ENCODE assay signal across 20 mouse cellular contexts in the genomic region with DNA sequence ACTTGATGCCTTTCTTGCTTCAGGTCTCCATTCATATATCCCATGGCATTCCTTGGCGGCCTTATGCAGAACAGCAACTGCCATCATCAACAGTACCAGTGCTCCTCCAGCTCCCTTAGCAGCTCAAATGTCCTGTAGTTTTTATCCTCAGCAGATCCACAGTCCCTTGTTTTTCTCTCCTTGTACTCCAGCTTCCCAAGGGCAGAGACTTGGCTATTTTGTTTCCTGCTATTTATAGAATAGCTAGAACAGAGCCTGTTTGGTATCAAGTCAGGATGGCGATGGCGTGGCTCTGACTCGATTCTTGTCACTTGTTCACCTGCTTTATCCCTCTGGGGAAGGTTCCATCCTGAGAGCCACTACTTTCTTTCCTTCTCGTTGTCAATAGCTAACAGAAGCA. TPM values are rescaled to one million over a fixed set of nuclear protein-coding genes. Genes with fewer than 3 reads are reported as not detected.
A peak's percentile ranks its signal among the peaks of the same experiment; 100 is the strongest.
DNase-seq lines count a peak whose midpoint lies in the region; ATAC-seq and TF ChIP-seq lines count a peak whose summit lies in the region.
"Had no signal": no experiment of that assay in that cellular context is flagged by ENCODE, and none has a peak within 500 bp of the region (broad histone marks: within the 10 kb centered on the region; RNA-seq: fewer than 3 reads in every experiment).

No protein-coding gene starts in this region.

- no peak for TF ChIP-seq EP300 in heart, adult 2 months (IDR thresholded peaks at IDR 0.05; ENCODE audit: insufficient read depth, low read depth, low read length)

- no peaks in the 10 kb centered on the region for H3K27me3 ChIP-seq in heart, adult 2 months (ENCODE audit: control insufficient read depth, insufficient read depth, low read length)
- H3K27me3 ChIP-seq in heart, embryonic 12.5 days (replicated peaks): no peaks in the 10 kb centered on the region
- H3K27me3 ChIP-seq in heart, embryonic 14.5 days (ENCODE audit: control insufficient read depth, insufficient read depth, low read length): no peaks in the 10 kb centered on the region
- no peaks in the 10 kb centered on the region for H3K27me3 ChIP-seq in midbrain, embryonic 11.5 days (ENCODE audit: control insufficient read depth, insufficient read depth, low read length)
- H3K27me3 ChIP-seq in hindbrain, embryonic 13.5 days: no peaks in the 10 kb centered on the region
- H3K27me3 ChIP-seq: embryonic facial prominence, embryonic 15.5 days; hindbrain, embryonic 12.5 days had no signal

- no peak overlapping the region for H3K4me2 ChIP-seq in heart, embryonic 12.5 days
- no peak overlapping the region for H3K4me2 ChIP-seq in heart, embryonic 14.5 days (ENCODE audit: low read length)
- no peak overlapping the region for H3K4me2 ChIP-seq in midbrain, embryonic 11.5 days
- no peak overlapping the region for H3K4me2 ChIP-seq in hindbrain, embryonic 13.5 days
- H3K4me2 ChIP-seq: embryonic facial prominence, embryonic 15.5 days; hindbrain, embryonic 12.5 days had no signal

- 59% methylated on average over 5 of the region's 5 CpGs for WGBS in heart, adult 2 months
- WGBS in heart, embryonic 12.5 days: 51% methylated on average over 5 of the region's 5 CpGs
- 30% methylated on average over 5 of the region's 5 CpGs for WGBS in heart, embryonic 14.5 days
- 92% methylated on average over 5 of the region's 5 CpGs for WGBS in midbrain, embryonic 11.5 days
- WGBS in hindbrain, embryonic 13.5 days: 96% methylated on average over 5 of the region's 5 CpGs

- peak in 1 of 2 experiments; percentile 14 for DNase-seq in heart, adult 2 months
- no peak for DNase-seq in heart, postnatal 25 days (ENCODE audit: low spot score)
- no peak for DNase-seq in midbrain, embryonic 11.5 days (ENCODE audit: low spot score, missing footprints)
- DNase-seq: adrenal gland, adult 2 months; adrenal gland, postnatal 36 days; cerebellum, adult 11 months; cerebellum, adult 8-10 months; cerebellum, postnatal 14 days; embryo, embryonic 11 days; kidney, adult 11 months; kidney, adult 9 months had no signal

- H3K9me3 ChIP-seq in heart, embryonic 12.5 days (replicated peaks): 0 out of 2 replicates have a peak, but pooled peaks cover 1% of the 10 kb centered on the region
- peaks cover 4% of the 10 kb centered on the region; the same call in 1 of the 2 replicates for H3K9me3 ChIP-seq in heart, embryonic 14.5 days (ENCODE audit: control insufficient read depth, low read length)
- no peaks in the 10 kb centered on the region for H3K9me3 ChIP-seq in midbrain, embryonic 11.5 days (ENCODE audit: control insufficient read depth, low read length)
- no peaks in the 10 kb centered on the region for H3K9me3 ChIP-seq in hindbrain, embryonic 13.5 days
- H3K9me3 ChIP-seq: embryonic facial prominence, embryonic 15.5 days; hindbrain, embryonic 12.5 days had no signal

- H3K27ac ChIP-seq in heart, adult 2 months: peak overlapping the region; percentile 81
- peak overlapping the region; percentile 44 for H3K27ac ChIP-seq in heart, embryonic 12.5 days (ENCODE audit: poor library complexity, severe bottlenecking)
- peak overlapping the region; percentile 60 to 74 for H3K27ac ChIP-seq in heart, embryonic 14.5 days (replicated peaks in 1 of 2; ENCODE audit: control insufficient read depth in 1 of 2, insufficient read depth in 1 of 2, low read depth in 2 of 2, low read length in 2 of 2)
- H3K27ac ChIP-seq in midbrain, embryonic 11.5 days (ENCODE audit: low read depth, low read length): no peak overlapping the region
- H3K27ac ChIP-seq in hindbrain, embryonic 13.5 days: no peak overlapping the region
- H3K27ac ChIP-seq: embryonic facial prominence, embryonic 15.5 days; forebrain, embryonic 10.5 days; hindbrain, embryonic 12.5 days; hindbrain, postnatal 0 days had no signal

- H3K36me3 ChIP-seq in heart, adult 2 months (ENCODE audit: control insufficient read depth, insufficient read depth, low read length): no peaks in the 10 kb centered on the region; the same call in 1 of the 2 replicates
- no peaks in the 10 kb centered on the region for H3K36me3 ChIP-seq in heart, embryonic 12.5 days
- no peaks in the 10 kb centered on the region for H3K36me3 ChIP-seq in heart, embryonic 14.5 days (ENCODE audit: control insufficient read depth, insufficient read depth, low read length)
- H3K36me3 ChIP-seq in midbrain, embryonic 11.5 days (ENCODE audit: control insufficient read depth, insufficient read depth, low read length): no peaks in the 10 kb centered on the region
- no peaks in the 10 kb centered on the region for H3K36me3 ChIP-seq in hindbrain, embryonic 13.5 days
- H3K36me3 ChIP-seq: embryonic facial prominence, embryonic 15.5 days; forebrain, embryonic 10.5 days; hindbrain, embryonic 12.5 days had no signal

- peaks cover 18% of the 10 kb centered on the region for H3K4me1 ChIP-seq in heart, adult 2 months (ENCODE audit: control insufficient read depth, insufficient read depth, low read length)
- peaks cover 38% of the 10 kb centered on the region for H3K4me1 ChIP-seq in heart, embryonic 12.5 days (replicated peaks)
- H3K4me1 ChIP-seq in heart, embryonic 14.5 days (ENCODE audit: control insufficient read depth in 2 of 2, insufficient read depth in 2 of 2, low read length in 2 of 2): peaks cover 26 to 37% of the 10 kb centered on the region in 2 experiments
- H3K4me1 ChIP-seq in midbrain, embryonic 11.5 days (ENCODE audit: control insufficient read depth, insufficient read depth, low read length): peaks cover 15% of the 10 kb centered on the region; the same call in 1 of the 2 replicates
- peaks cover 20% of the 10 kb centered on the region for H3K4me1 ChIP-seq in hindbrain, embryonic 13.5 days (replicated peaks)

- no peaks in the 10 kb centered on the region for H3K79me2 ChIP-seq in heart, adult 2 months (replicated peaks; ENCODE audit: control insufficient read depth, insufficient read depth, low read length)

- no peak overlapping the region for H3K9ac ChIP-seq in heart, adult 2 months (ENCODE audit: low read depth, low read length)
- H3K9ac ChIP-seq in heart, embryonic 12.5 days: no peak overlapping the region
- H3K9ac ChIP-seq in heart, embryonic 14.5 days (ENCODE audit: low read length): no peak overlapping the region
- no peak overlapping the region for H3K9ac ChIP-seq in midbrain, embryonic 11.5 days (ENCODE audit: low read length)
- H3K9ac ChIP-seq in hindbrain, embryonic 13.5 days: no peak overlapping the region
- H3K9ac ChIP-seq: embryonic facial prominence, embryonic 15.5 days; hindbrain, embryonic 12.5 days had no signal

- no peak for ATAC-seq in heart, embryonic 12.5 days (ENCODE audit: insufficient number of reproducible peaks, low FRiP score)
- ATAC-seq in heart, embryonic 14.5 days (ENCODE audit: insufficient number of reproducible peaks, insufficient read depth, low FRiP score, low read depth): no peak
- ATAC-seq in midbrain, embryonic 11.5 days (ENCODE audit: low FRiP score): no peak
- no peak for ATAC-seq in hindbrain, embryonic 13.5 days (ENCODE audit: low FRiP score)
- ATAC-seq: forebrain, embryonic 14.5 days; hindbrain, postnatal 0 days had no signal

- intact Hi-C loops in heart, adult 2 months (cut with DNase I): no loop called here
- intact Hi-C loops in heart, postnatal 25 days (cut with DNase I): no loop called here

- no peak for TF ChIP-seq POLR2A in heart, adult 2 months (IDR thresholded peaks at IDR 0.05; ENCODE audit: insufficient read depth, low read depth, low read length)

- no peak for TF ChIP-seq CTCF in heart, adult 2 months (IDR thresholded peaks at IDR 0.05)

- no peak overlapping the region for H3K4me3 ChIP-seq in heart, adult 2 months
- no peak overlapping the region for H3K4me3 ChIP-seq in heart, embryonic 12.5 days
- no peak overlapping the region for H3K4me3 ChIP-seq in heart, embryonic 14.5 days (ENCODE audit: control insufficient read depth in 1 of 2, insufficient read depth in 1 of 2, low read depth in 1 of 2, low read length in 2 of 2)
- H3K4me3 ChIP-seq in midbrain, embryonic 11.5 days (ENCODE audit: low read depth, low read length): no peak overlapping the region
- no peak overlapping the region for H3K4me3 ChIP-seq in hindbrain, embryonic 13.5 days
- H3K4me3 ChIP-seq: embryonic facial prominence, embryonic 15.5 days; erythroblast, embryonic 14.5 days; forebrain, embryonic 10.5 days; hindbrain, embryonic 12.5 days had no signal

RNA-seq across cellular contexts. Expression of a gene that starts 38.1 kb away (rescaled TPM):
- 10 to 100 TPM; 43.9 to 49.8 TPM for total RNA-seq in heart, adult 2 months (2021)
- 26.4 and 41.6 TPM in 2 replicates for polyA plus RNA-seq in heart, adult 2 months (2012; rRNA removed)
- total RNA-seq in heart, postnatal 25 days (2021): 10 to 100 TPM; 45.0 to 46.3 TPM
- 18.2 and 19.7 TPM in 2 replicates for polyA plus RNA-seq in heart, embryonic 12.5 days (2016; fragmentation: Nextera tagmentation; extraction: Ambion mirVana)
- 21.4 and 23.1 TPM in 2 replicates for polyA plus RNA-seq in heart, embryonic 14.5 days (2014; fragmentation: Nextera tagmentation; extraction: Ambion mirVana)
- 10.8 and 11.2 TPM in 2 replicates for polyA plus RNA-seq in midbrain, embryonic 11.5 days (2014; fragmentation: Nextera tagmentation; extraction: Ambion mirVana)
- 7.9 and 8.4 TPM in 2 replicates for polyA plus RNA-seq in hindbrain, embryonic 13.5 days (2015; fragmentation: Nextera tagmentation; extraction: Ambion mirVana)

RNA-seq across cellular contexts. Expression of a gene that starts 40.9 kb away (rescaled TPM):
- total RNA-seq in heart, adult 2 months (2021): 10 to 100 TPM; 42.2 to 44.2 TPM
- 16.1 and 22.3 TPM in 2 replicates for polyA plus RNA-seq in heart, adult 2 months (2012; rRNA removed)
- 10 to 100 TPM; 43.3 to 43.6 TPM for total RNA-seq in heart, postnatal 25 days (2021)
- 6.8 and 8.6 TPM in 2 replicates for polyA plus RNA-seq in heart, embryonic 12.5 days (2016; fragmentation: Nextera tagmentation; extraction: Ambion mirVana)
- polyA plus RNA-seq in heart, embryonic 14.5 days (2014; fragmentation: Nextera tagmentation; extraction: Ambion mirVana): 8.8 and 13.7 TPM in 2 replicates
- polyA plus RNA-seq in midbrain, embryonic 11.5 days (2014; fragmentation: Nextera tagmentation; extraction: Ambion mirVana): 10.9 and 15.9 TPM in 2 replicates
- 10.4 and 12.9 TPM in 2 replicates for polyA plus RNA-seq in hindbrain, embryonic 13.5 days (2015; fragmentation: Nextera tagmentation; extraction: Ambion mirVana)

Comparison
In these comparisons a context has a peak if more than half of its experiments do, and no peak if none do; other contexts are left out.
1. H3K27ac ChIP-seq: peak in heart, adult 2 months (single experiment), heart, embryonic 12.5 days (single experiment) and heart, embryonic 14.5 days (2 of 2); none in midbrain, embryonic 11.5 days (single experiment) and hindbrain, embryonic 13.5 days (single experiment).